In the genomic region with DNA sequence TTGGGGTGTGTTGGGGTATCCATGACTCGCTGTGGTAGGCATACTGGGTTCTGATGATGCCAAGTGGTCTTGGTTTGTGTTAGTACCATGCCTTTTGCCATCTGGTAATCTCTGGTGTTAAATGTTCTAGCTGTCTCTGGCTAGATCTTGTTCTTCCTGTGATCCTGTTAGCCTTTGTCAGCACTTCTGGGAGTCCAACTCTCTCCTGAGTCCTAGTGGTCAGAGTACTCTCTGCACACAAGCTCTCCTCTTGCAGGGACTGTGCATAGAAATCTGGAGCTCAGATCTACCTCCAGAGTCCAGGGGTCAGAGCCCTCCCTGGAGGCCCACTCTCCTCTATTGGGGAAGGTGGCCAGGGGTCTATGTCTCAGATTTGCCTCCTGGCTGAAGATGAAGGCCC, we compare ENCODE assay signal across 34 mouse cellular contexts.
"Had no signal": no experiment of that assay in that cellular context is flagged by ENCODE, and none has a peak within 500 bp of the region (broad histone marks: within the 10 kb centered on the region; RNA-seq: fewer than 3 reads in every experiment).

No protein-coding gene starts in this region.

- H3K4me2 ChIP-seq: heart, embryonic 11.5 days; heart, embryonic 13.5 days; heart, embryonic 15.5 days; hindbrain, embryonic 12.5 days; hindbrain, embryonic 13.5 days; hindbrain, embryonic 14.5 days; hindbrain, embryonic 15.5 days; intestine, embryonic 15.5 days; kidney, embryonic 15.5 days had no signal

- H3K4me3 ChIP-seq: heart, embryonic 10.5 days; heart, embryonic 13.5 days; heart, embryonic 15.5 days; hindbrain, embryonic 10.5 days; hindbrain, embryonic 12.5 days; hindbrain, embryonic 13.5 days; hindbrain, embryonic 15.5 days; intestine, embryonic 15.5 days; kidney, embryonic 15.5 days; layer of hippocampus, adult 2 months had no signal

- H3K9ac ChIP-seq: heart, embryonic 13.5 days; heart, embryonic 15.5 days; hindbrain, embryonic 12.5 days; hindbrain, embryonic 13.5 days; hindbrain, embryonic 14.5 days; hindbrain, embryonic 15.5 days; intestine, embryonic 15.5 days; kidney, embryonic 15.5 days had no signal

- H3K36me3 ChIP-seq: heart, embryonic 10.5 days; heart, embryonic 13.5 days; heart, embryonic 15.5 days; hindbrain, embryonic 10.5 days; hindbrain, embryonic 12.5 days; hindbrain, embryonic 13.5 days; hindbrain, embryonic 15.5 days; intestine, embryonic 15.5 days; kidney, embryonic 15.5 days had no signal

- H3K4me1 ChIP-seq: heart, embryonic 10.5 days; heart, embryonic 13.5 days; heart, embryonic 15.5 days; hindbrain, embryonic 10.5 days; hindbrain, embryonic 12.5 days; hindbrain, embryonic 13.5 days; hindbrain, embryonic 15.5 days; intestine, embryonic 15.5 days; kidney, embryonic 15.5 days had no signal

- ATAC-seq: hindbrain, embryonic 16.5 days; hindbrain, postnatal 0 days; inflammation-experienced regulatory T-cells, adult 6 months; intestine, embryonic 15.5 days; intestine, embryonic 16.5 days; intestine, postnatal 0 days had no signal

- DNase-seq: heart, postnatal 10 days; heart, postnatal 14 days; heart, postnatal 36 days; heart, postnatal 4 days; kidney, adult 11 months; kidney, adult 18-20 months; kidney, adult 2 months; kidney, adult 8-10 months; kidney, adult 9 months; kidney, postnatal 10 days; kidney, postnatal 14 days; kidney, postnatal 25 days; kidney, postnatal 36 days; kidney, postnatal 4 days; layer of hippocampus, adult 9-11 months; layer of hippocampus, postnatal 36 days had no signal

- H3K27ac ChIP-seq: heart, embryonic 10.5 days; heart, embryonic 13.5 days; heart, embryonic 15.5 days; hindbrain, embryonic 10.5 days; hindbrain, embryonic 12.5 days; hindbrain, embryonic 13.5 days; hindbrain, embryonic 14.5 days; hindbrain, embryonic 15.5 days; hindbrain, postnatal 0 days; intestine, embryonic 15.5 days; kidney, embryonic 15.5 days; kidney, postnatal 0 days; layer of hippocampus, adult 2 months had no signal

- H3K27me3 ChIP-seq: heart, embryonic 13.5 days; heart, embryonic 15.5 days; hindbrain, embryonic 12.5 days; hindbrain, embryonic 13.5 days; hindbrain, embryonic 15.5 days; intestine, embryonic 15.5 days; kidney, embryonic 15.5 days had no signal

- H3K9me3 ChIP-seq: heart, embryonic 10.5 days; heart, embryonic 13.5 days; heart, embryonic 15.5 days; hindbrain, embryonic 10.5 days; hindbrain, embryonic 12.5 days; hindbrain, embryonic 13.5 days; hindbrain, embryonic 15.5 days; intestine, embryonic 15.5 days; kidney, embryonic 15.5 days had no signal
